Mouse (Mus musculus) kidney, adult 9 months (tissue): ENCODE data around the gene B4galnt2.
"Not testable (repeated sequence)": the region's sequence is repeated elsewhere in the genome, so short reads cannot be mapped to it uniquely, and the experiment has no call there.

Source experiments
- DNase-seq: peaks from one replicate; pipeline ENCODE4 v3.0.0; 2022

Gene B4galnt2

GRCm38 (mm10) chr11:95914571-95914991, at the start of gene B4galnt2:
Gene B4galnt2 (minus strand): TSS chr11:95914891.
- DNase-seq: no peak

GRCm38 (mm10) chr11:95963304-95963703, 48.6 kb upstream of the B4galnt2 start:
- no peak for DNase-seq

GRCm38 (mm10) chr11:95959152-95959551, 44.5 kb upstream of the B4galnt2 start:
- no peak for DNase-seq

- DNase-seq: no peak
These were observed 43.6 kb upstream of the B4galnt2 start for GRCm38 (mm10) chr11:95958251-95958650.

GRCm38 (mm10) chr11:95957407-95957806, 42.7 kb upstream of the B4galnt2 start:
- no peak for DNase-seq

- no peak for DNase-seq
These were observed 38.6 kb upstream of the B4galnt2 start for GRCm38 (mm10) chr11:95953313-95953712.

GRCm38 (mm10) chr11:95945838-95946472, 31.3 kb upstream of the B4galnt2 start:
- DNase-seq: no peak

GRCm38 (mm10) chr11:95939828-95940507, 25.3 kb upstream of the B4galnt2 start:
- DNase-seq: peak; percentile 13

GRCm38 (mm10) chr11:95936409-95936808, 21.7 kb upstream of the B4galnt2 start:
- DNase-seq: peak; percentile 64

- DNase-seq: not testable (repeated sequence)
These were observed 17.5 kb upstream of the B4galnt2 start for GRCm38 (mm10) chr11:95932168-95932567.

- DNase-seq: no peak
These were observed 11.7 kb upstream of the B4galnt2 start for GRCm38 (mm10) chr11:95926398-95926797.

GRCm38 (mm10) chr11:95925976-95926375, 11.3 kb upstream of the B4galnt2 start:
- no peak for DNase-seq

GRCm38 (mm10) chr11:95924215-95924614, 9.5 kb upstream of the B4galnt2 start:
- DNase-seq: no peak

- not testable (repeated sequence) for DNase-seq
These were observed 8.8 kb upstream of the B4galnt2 start for GRCm38 (mm10) chr11:95923477-95923876.

GRCm38 (mm10) chr11:95921991-95922621, 7.4 kb upstream of the B4galnt2 start:
- DNase-seq: no peak

GRCm38 (mm10) chr11:95916426-95916825, 1.7 kb upstream of the B4galnt2 start:
- no peak for DNase-seq

GRCm38 (mm10) chr11:95915006-95915710, 467 bp upstream of the B4galnt2 start:
- DNase-seq: peak; percentile 13

GRCm38 (mm10) chr11:95913959-95914566, 628 bp downstream of the B4galnt2 start:
- no peak for DNase-seq

- DNase-seq: no peak
These were observed 3.1 kb downstream of the B4galnt2 start for GRCm38 (mm10) chr11:95911579-95911978.

- DNase-seq: no peak
These were observed 6.7 kb downstream of the B4galnt2 start for GRCm38 (mm10) chr11:95907805-95908524.

- DNase-seq: peak; percentile 26
These were observed 10.4 kb downstream of the B4galnt2 start for GRCm38 (mm10) chr11:95904290-95904689.
